Mouse (Mus musculus) layer of hippocampus, adult 18-20 months (tissue): ENCODE measurements around the gene Ppp1r14b. TPM values are rescaled to one million over a fixed set of nuclear protein-coding genes. Genes with fewer than 3 reads are reported as not detected.

ENCODE experiments used
- total RNA-seq, 2 experiments: library from RNA; stranded (reverse); gene quantifications; 2 replicates each; pipeline ENCODE4 v1.2.3; 2021

Ppp1r14b gene
- total RNA-seq, 2 experiments from 2014 or later: 60.8 to 61.9 TPM

Other genes starting within 250 kb of the Ppp1r14b start
- gene Rps6ka4, start 134.3 kb upstream of the Ppp1r14b start, total RNA-seq: 10 to 100 TPM; 36.2 to 43.7 TPM
- gene Ccdc88b, start 116.8 kb upstream of the Ppp1r14b start, total RNA-seq: 10 to 100 TPM; 13.8 to 16.1 TPM
- 10 to 100 TPM; 43.1 to 53.9 TPM for gene Trmt112, start 65.3 kb upstream of the Ppp1r14b start, total RNA-seq
- 100 to 1,000 TPM; 383 to 385 TPM for gene Prdx5, start 64.9 kb upstream of the Ppp1r14b start, total RNA-seq
- 10 to 100 TPM; 59.5 to 59.6 TPM for gene Esrra, start 53.2 kb upstream of the Ppp1r14b start, total RNA-seq
- gene Catsperz, start 49.6 kb upstream of the Ppp1r14b start, total RNA-seq: 10 to 100 TPM in 1 of 2 experiments, 1 to 10 TPM in 1; 8.2 to 12.6 TPM
- gene Kcnk4, start 40.5 kb upstream of the Ppp1r14b start, total RNA-seq: 10 to 100 TPM; 15.4 to 17.0 TPM
- gene Bad, start 33.1 kb upstream of the Ppp1r14b start, total RNA-seq: 10 to 100 TPM; 37.8 to 44.4 TPM
- 100 to 1,000 TPM; 105 to 108 TPM for gene Gpr137, start 32.5 kb upstream of the Ppp1r14b start, total RNA-seq
- 10 to 100 TPM; 13.3 to 14.4 TPM for gene Plcb3, start 1.5 kb downstream of the Ppp1r14b start, total RNA-seq
- gene Fkbp2, start 5.5 kb downstream of the Ppp1r14b start, total RNA-seq: 10 to 100 TPM; 94.2 to 94.6 TPM
- 10 to 100 TPM; 95.2 to 95.4 TPM for gene Vegfb, start 12.7 kb downstream of the Ppp1r14b start, total RNA-seq
- 10 to 100 TPM; 24.7 to 27.9 TPM for gene Dnajc4, start 17.6 kb downstream of the Ppp1r14b start, total RNA-seq
- gene Nudt22, start 21.1 kb downstream of the Ppp1r14b start, total RNA-seq: 10 to 100 TPM; 12.7 to 14.0 TPM
- gene Trpt1, start 21.2 kb downstream of the Ppp1r14b start, total RNA-seq: 10 to 100 TPM; 17.2 to 17.8 TPM
- 1 to 10 TPM; 4.2 to 5.1 TPM for gene Fermt3, start 44.5 kb downstream of the Ppp1r14b start, total RNA-seq
- 100 to 1,000 TPM; 218 to 230 TPM for gene Stip1, start 65.0 kb downstream of the Ppp1r14b start, total RNA-seq
- 10 to 100 TPM; 22.9 to 23.7 TPM for gene Macrod1, start 81.8 kb downstream of the Ppp1r14b start, total RNA-seq
- 10 to 100 TPM; 21.6 to 22.0 TPM for gene Flrt1, start 130.8 kb downstream of the Ppp1r14b start, total RNA-seq
- gene Otub1, start 231.3 kb downstream of the Ppp1r14b start, total RNA-seq: 100 to 1,000 TPM; 306 to 307 TPM
- gene Cox8a, start 242.6 kb downstream of the Ppp1r14b start, total RNA-seq: 1,000 to 10,000 TPM in 1 of 2 experiments, 100 to 1,000 TPM in 1; 974 to 1,030 TPM